Mouse (Mus musculus) thymus, postnatal 14 days (tissue): ENCODE data around the gene Ankrd2.

Experiments used
- DNase-seq: peaks from one replicate; pipeline ENCODE4 v3.0.0; 2021

Ankrd2 gene

GRCm38 (mm10) chr19:42035456-42036248 is at the start of gene Ankrd2:
Ankrd2 (plus strand) TSS chr19:42036000.
- peak; percentile 84 for DNase-seq

GRCm38 (mm10) chr19:41987206-41987605 is 48.6 kb upstream of the Ankrd2 start:
- DNase-seq = no peak

- no peak for DNase-seq
Observed at GRCm38 (mm10) chr19:41989810-41990209, 46.0 kb upstream of the Ankrd2 start.

GRCm38 (mm10) chr19:41991926-41992477 is 43.8 kb upstream of the Ankrd2 start:
- no peak for DNase-seq

- DNase-seq = no peak
Observed at GRCm38 (mm10) chr19:41992971-41993370, 42.8 kb upstream of the Ankrd2 start.

GRCm38 (mm10) chr19:41993484-41993883 is 42.3 kb upstream of the Ankrd2 start:
- no peak for DNase-seq

GRCm38 (mm10) chr19:41994023-41994422 is 41.8 kb upstream of the Ankrd2 start:
- DNase-seq = no peak

DNA sequence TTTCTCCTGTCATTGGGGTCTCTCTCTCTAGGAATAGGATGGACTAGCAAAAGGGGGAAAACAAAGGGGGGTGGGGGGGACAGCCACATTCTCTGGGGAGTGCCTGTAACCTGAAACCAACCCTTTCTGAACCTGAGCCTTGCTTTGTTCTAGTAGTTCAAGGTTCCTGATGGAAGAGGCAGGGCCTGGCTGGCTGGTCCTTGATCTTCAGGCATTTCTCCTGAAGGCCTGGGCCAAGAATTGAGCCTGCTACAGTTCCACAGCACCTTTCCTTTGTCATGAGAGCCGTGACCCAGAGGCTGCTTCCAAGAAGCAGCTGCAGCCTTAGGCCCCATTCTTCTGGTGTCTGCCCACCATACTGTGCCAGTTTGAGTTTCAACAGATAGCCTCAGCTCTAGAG is 40.3 kb upstream of the Ankrd2 start:
- no peak for DNase-seq

DNA sequence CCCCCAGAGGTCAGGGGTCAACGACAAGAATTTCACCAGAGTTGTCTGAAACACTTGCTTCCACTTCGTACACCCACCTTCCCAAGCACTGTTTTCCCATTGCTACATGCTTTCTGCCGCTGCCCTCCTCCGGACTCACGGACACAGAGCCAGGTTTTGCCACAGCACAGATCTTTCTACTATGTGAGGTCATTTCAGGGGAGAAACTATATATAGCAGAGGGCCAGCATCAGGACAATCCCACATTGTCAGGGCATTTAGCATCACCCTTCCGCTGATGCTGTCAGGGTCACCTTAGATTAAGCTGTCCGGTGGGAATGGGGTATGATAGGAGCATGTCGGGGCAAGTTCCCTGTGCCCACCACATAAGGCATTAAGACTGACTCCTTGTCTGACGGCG is 38.7 kb upstream of the Ankrd2 start:
- DNase-seq = no peak

DNA sequence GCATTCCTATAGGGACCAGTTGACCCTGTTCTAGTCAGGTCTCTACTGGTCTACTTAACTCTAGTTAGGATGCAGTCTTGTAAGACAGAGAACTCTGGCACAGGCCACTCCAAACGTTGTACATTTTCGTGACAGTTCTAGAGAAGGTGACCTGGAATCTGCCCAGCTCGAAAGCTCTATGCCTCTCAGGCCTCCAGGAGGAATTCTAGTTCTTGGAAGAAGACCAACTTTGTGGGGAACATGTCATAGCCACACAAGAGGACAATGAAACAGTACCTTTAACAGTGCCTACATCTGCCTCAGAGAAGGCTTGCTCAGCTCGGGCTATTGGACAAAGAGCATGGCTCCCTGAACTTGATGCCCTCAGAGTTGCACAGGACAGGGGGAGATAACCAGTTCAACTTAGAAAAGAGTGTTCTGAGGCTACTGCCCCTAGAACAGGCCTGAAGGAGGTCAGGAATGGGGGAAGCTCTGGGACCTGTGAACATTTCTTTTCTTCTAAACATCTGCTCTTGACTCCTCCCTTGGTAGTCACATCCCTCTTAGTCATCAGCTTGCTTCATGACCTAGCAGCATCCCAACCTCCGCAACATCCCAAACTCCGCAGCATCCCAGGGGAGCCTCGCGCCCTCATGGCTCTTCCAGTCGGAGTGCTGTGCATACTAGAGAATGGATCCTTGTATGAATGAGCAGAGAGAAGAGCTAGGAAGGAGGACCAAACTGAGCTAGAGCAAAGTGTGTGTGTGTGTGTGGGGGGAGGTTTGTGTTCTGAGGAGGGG is 36.8 kb upstream of the Ankrd2 start:
- DNase-seq = no peak

GRCm38 (mm10) chr19:41999688-42000283 is 36.0 kb upstream of the Ankrd2 start:
- DNase-seq = no peak

DNA sequence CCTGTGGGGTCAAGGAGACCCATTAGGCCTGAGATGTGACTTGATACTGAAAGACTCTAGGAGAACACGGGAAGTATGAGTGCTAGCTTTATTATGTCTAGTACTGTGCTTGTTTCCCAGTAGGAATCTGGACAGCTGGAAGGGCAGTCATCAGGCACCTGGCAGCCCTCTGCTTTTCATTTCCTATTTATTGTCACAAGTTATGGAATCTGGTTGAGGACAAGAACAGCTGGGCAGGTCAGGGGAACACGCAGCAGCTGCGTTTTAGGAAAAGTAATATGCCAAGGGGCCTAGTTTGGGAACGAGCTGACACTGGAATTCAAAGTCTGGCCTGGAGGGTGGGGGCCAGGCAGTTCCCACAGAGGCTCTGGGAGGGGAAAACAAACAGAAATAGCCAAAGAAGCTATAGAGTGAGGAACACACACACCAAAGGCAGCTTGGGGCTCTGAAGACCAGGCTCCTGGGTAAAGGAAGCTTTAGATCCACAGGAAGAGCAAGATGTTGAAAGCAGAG is 35.3 kb upstream of the Ankrd2 start:
- DNase-seq = no peak

DNA sequence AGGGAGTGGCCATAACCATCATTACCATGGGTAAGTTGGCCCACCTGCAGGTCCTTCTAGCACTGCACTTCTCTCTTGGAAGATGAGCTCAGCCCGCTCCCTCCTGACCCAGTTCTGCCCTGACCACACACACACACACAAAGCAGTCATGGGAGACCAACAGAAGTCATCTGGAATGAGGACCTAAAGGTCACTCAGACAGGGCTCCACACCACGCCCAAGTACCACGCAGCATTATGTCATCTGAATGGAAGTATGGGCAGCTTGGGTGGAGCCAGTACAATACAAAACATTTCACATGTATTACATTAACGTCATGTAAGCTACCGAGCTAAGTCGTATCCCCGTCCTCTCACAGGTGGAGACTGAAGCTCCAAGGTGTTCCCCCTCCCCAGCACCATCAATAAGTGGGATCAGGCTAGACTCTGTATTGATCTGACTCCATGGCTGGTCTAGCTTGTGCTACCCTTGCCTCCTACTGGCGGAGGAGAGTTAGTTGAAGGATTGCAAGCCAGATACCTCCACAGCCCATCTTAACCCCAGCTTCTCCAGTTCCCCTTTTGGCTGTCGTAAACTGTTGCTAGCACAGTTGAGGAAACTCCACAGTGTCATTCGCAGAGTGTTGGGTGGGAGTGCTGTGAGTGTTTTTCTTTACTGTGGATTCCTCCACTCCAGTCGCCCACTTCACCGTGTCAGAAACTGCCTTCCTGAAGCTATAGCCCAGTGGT is 34.4 kb upstream of the Ankrd2 start:
- no peak for DNase-seq

DNA sequence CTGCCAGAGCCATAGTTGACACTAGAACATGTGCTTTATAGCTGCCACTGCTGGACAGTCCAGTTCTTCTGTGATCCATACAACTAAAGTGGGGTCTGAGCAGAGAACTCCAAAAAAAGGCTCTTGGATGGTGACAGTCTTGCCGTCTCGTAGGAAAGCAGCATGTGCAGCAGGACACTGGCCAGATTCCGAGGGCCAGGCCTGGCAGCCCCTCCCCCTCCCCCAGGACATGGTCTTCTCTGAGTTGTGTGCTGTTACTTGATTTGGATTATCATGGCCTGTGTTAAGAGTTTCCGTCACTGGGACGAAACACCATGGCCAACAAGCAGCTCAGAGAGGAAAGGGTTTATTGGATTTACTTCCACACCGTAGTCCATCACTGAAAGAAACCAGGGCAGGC is 31.5 kb upstream of the Ankrd2 start:
- DNase-seq = no peak

DNA sequence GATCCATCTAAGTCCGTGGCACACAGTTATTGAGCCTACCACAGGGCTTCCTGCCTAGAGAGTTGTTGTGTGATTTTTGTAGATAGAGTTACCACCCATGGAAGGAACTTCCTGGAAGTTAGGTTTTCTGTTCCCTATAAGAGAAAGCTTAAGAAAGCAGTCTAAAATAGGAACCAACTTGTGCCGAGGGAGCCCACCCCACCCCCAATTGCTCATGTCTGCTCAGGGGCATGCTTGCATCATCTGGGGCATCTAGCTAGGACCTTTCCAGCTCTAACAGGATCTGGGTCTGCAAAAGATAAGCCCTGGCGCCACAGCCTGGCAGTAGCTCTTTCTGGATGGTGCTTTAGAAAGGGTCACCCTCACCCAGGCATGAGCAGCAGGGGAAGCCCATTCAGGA is 30.2 kb upstream of the Ankrd2 start:
- no peak for DNase-seq

GRCm38 (mm10) chr19:42006568-42006967 is 29.2 kb upstream of the Ankrd2 start:
- no peak for DNase-seq

- DNase-seq = no peak
Observed at GRCm38 (mm10) chr19:42008586-42008985, 27.2 kb upstream of the Ankrd2 start.

GRCm38 (mm10) chr19:42009067-42009466 is 26.7 kb upstream of the Ankrd2 start:
- peak; percentile 22 for DNase-seq

DNA sequence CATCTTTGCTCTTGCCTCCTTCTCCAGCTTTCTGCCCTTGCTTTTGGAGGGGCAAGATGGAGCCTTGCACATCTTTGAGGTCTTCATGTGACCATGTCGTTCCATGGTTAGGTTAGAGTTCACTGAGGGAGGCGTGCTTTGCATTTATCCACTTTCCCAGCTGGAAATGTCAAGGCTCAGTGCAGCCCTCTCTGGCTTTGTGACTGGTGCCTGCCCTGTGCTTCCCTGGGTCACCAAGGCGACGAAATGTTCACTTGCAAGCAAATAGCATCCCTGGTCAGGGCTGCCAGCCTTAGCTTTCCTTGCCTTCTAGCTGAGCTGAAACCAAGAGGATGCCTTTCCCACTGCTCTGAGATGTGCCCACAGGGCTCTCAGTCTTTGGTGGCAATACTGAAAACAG is 25.4 kb upstream of the Ankrd2 start:
- DNase-seq = no peak

GRCm38 (mm10) chr19:42011123-42011522 is 24.7 kb upstream of the Ankrd2 start:
- DNase-seq = no peak

GRCm38 (mm10) chr19:42014231-42014825 is 21.5 kb upstream of the Ankrd2 start:
- DNase-seq = no peak

GRCm38 (mm10) chr19:42015001-42015400 is 20.8 kb upstream of the Ankrd2 start:
- no peak for DNase-seq
